Mouse (Mus musculus) embryonic facial prominence, embryonic 14.5 days (tissue): ENCODE measurements around the gene Gm10972. TPM values are rescaled to one million over a fixed set of nuclear protein-coding genes. Genes with fewer than 3 reads are reported as not detected.
"Not testable (repeated sequence)": the region's sequence is repeated elsewhere in the genome, so short reads cannot be mapped to it uniquely, and the experiment has no call there.

Experiments used
- ATAC-seq: fragments of 200-750 bp; cut with Nextera tagmentation; 2 replicates; pipeline ENCODE4 v1.8.0; 2017; ENCODE audit warnings: low read depth, moderate number of reproducible peaks, moderate TSS enrichment
- DNase-seq: peaks from one replicate; pipeline ENCODE4 v3.0.0-alpha.2; 2015; ENCODE audit warnings: low spot score
- H3K27ac ChIP-seq: fragments of 300-500 bp; sonication (generic); replicated peaks from 2 replicates; pipeline ENCODE4 v1.5.1; 2014; ENCODE audit warnings: low read depth, mild to moderate bottlenecking, low read length, moderate library complexity
- H3K27me3 ChIP-seq: fragments of 300-500 bp; sonication (generic); replicated peaks from 2 replicates; pipeline ENCODE4 v1.6.1; 2014; ENCODE audit warnings: low read length; ENCODE audit not compliant: control insufficient read depth, insufficient read depth
- H3K36me3 ChIP-seq: fragments of 300-500 bp; sonication (generic); 2 replicates; pipeline ENCODE4 v1.6.1; 2014; ENCODE audit warnings: low read length, mixed read lengths; ENCODE audit not compliant: control insufficient read depth, insufficient read depth
- H3K4me1 ChIP-seq: fragments of 300-500 bp; sonication (generic); 2 replicates; pipeline ENCODE4 v1.6.1; 2014; ENCODE audit warnings: antibody characterized with exemption, low read length; ENCODE audit not compliant: control insufficient read depth, insufficient read depth
- H3K4me2 ChIP-seq: fragments of 300-500 bp; sonication (generic); 2 replicates; pipeline ENCODE4 v1.6.1; 2014; ENCODE audit warnings: low read depth, mild to moderate bottlenecking, low read length, moderate library complexity, mixed read lengths
- H3K4me3 ChIP-seq: fragments of 300-500 bp; sonication (generic); 2 replicates; pipeline ENCODE4 v1.5.1; 2014; ENCODE audit warnings: low read depth, mild to moderate bottlenecking, low read length
- H3K9ac ChIP-seq: fragments of 300-500 bp; sonication (generic); 2 replicates; pipeline ENCODE4 v1.6.1; 2014; ENCODE audit warnings: low read depth, mild to moderate bottlenecking, low read length, moderate library complexity, mixed read lengths
- H3K9me3 ChIP-seq: fragments of 300-500 bp; sonication (generic); 2 replicates; pipeline ENCODE4 v1.6.1; 2016; ENCODE audit warnings: low read length; ENCODE audit not compliant: control insufficient read depth
- WGBS: fragments of 180-500 bp; shearing (Covaris S2); extraction: QIAGEN DNeasy Blood & Tissue Kit; methylation state at CpG from one replicate; pipeline ENCODE4 v1.1.7; 2014; 5-methylcytosine and 5-hydroxymethylcytosine counted together
- polyA plus RNA-seq: library from polyadenylated mRNA; unstranded; fragments of >200 nt; fragmentation: Nextera tagmentation; extraction: Ambion mirVana; gene quantifications from 2 replicates; pipeline ENCODE4 v1.2.1, GENCODE M21; 2014

The Gm10972 gene
- polyA plus RNA-seq, 1 experiment from 2014 or later = not detected

- H3K4me2 ChIP-seq, H3K27ac ChIP-seq, H3K9me3 ChIP-seq, H3K9ac ChIP-seq, H3K4me1 ChIP-seq, ATAC-seq, H3K36me3 ChIP-seq, DNase-seq, H3K27me3 ChIP-seq, H3K4me3 ChIP-seq: not testable (repeated sequence)
- 59% methylated on average over 6 of the region's 6 CpGs for WGBS
Measured at GRCm38 (mm10) chr3:94690162-94690561, 47.2 kb downstream of the Gm10972 start.

- ATAC-seq = no peak
- Histone ChIP-seq H3K4me2 (no peak overlapping the region), H3K27me3 (no peaks in the 10 kb centered on the region), H3K36me3 (no peaks in the 10 kb centered on the region), H3K4me3 (no peak overlapping the region), H3K27ac (no peak overlapping the region), H3K9ac (no peak overlapping the region), H3K4me1 (no peaks in the 10 kb centered on the region; the same call in 1 of the 2 replicates), H3K9me3 (no peaks in the 10 kb centered on the region)
- no peak for DNase-seq
Measured at GRCm38 (mm10) chr3:94690616-94691247, 47.8 kb downstream of the Gm10972 start.

- not testable (repeated sequence) for H3K4me1 ChIP-seq, H3K36me3 ChIP-seq, H3K27me3 ChIP-seq, H3K9me3 ChIP-seq, H3K4me3 ChIP-seq, DNase-seq, ATAC-seq, H3K4me2 ChIP-seq, H3K27ac ChIP-seq, H3K9ac ChIP-seq
- WGBS = 78% methylated on average over 4 of the region's 4 CpGs
Measured at GRCm38 (mm10) chr3:94691694-94692093, 48.8 kb downstream of the Gm10972 start.

Other genes starting within 250 kb of the Gm10972 start
- 0.07 and 0.08 TPM in 2 replicates for gene Lingo4, start 244.6 kb upstream of the Gm10972 start, polyA plus RNA-seq
- 8.9 and 9.7 TPM in 2 replicates for gene Tdrkh, start 229.8 kb upstream of the Gm10972 start, polyA plus RNA-seq
- gene Mrpl9, start 199.8 kb upstream of the Gm10972 start, polyA plus RNA-seq = 52.4 and 59.4 TPM in 2 replicates
- gene Oaz3, start 199.2 kb upstream of the Gm10972 start, polyA plus RNA-seq = not detected in 2 replicates
- 8.8 and 9.0 TPM in 2 replicates for gene Celf3, start 164.8 kb upstream of the Gm10972 start, polyA plus RNA-seq
- gene Riiad1, start 162.8 kb upstream of the Gm10972 start, polyA plus RNA-seq = 5.5 and 17.2 TPM in 2 replicates
- 33.6 and 33.9 TPM in 2 replicates for gene Snx27, start 60.4 kb upstream of the Gm10972 start, polyA plus RNA-seq
- 10.6 TPM in 2 replicates for gene Tuft1, start 15.8 kb downstream of the Gm10972 start, polyA plus RNA-seq
- 0.32 and 0.97 TPM in 2 replicates for gene Selenbp2, start 50.4 kb downstream of the Gm10972 start, polyA plus RNA-seq
- 4.0 and 5.8 TPM in 2 replicates for gene Cgn, start 143.4 kb downstream of the Gm10972 start, polyA plus RNA-seq
- 15.1 and 17.9 TPM in 2 replicates for gene Pogz, start 194.5 kb downstream of the Gm10972 start, polyA plus RNA-seq
- gene Psmb4, start 243.8 kb downstream of the Gm10972 start, polyA plus RNA-seq = 351 and 365 TPM in 2 replicates